Mouse (Mus musculus) MEL (cell line): ENCODE data around the gene Ccdc40.

Source experiments
- CTCF ChIP-seq, 3 experiments: IDR thresholded peaks in 2 of 3; conservative IDR thresholded peaks in 1 of 3; 2 replicates each; pipeline ENCODE4 v1.5.1; 2011 to 2012; ENCODE audit warnings: low read length in 3 of 3, low read depth in 2 of 3, mild to moderate bottlenecking in 2 of 3, improper control_type of control experiment in 1 of 3, inconsistent platforms in 1 of 3, mixed read lengths in 1 of 3, moderate library complexity in 1 of 3; ENCODE audit not compliant: control insufficient read depth in 1 of 3, insufficient read depth in 1 of 3, poor library complexity in 1 of 3, severe bottlenecking in 1 of 3
- POLR2AphosphoS2 ChIP-seq: IDR thresholded peaks from 2 replicates; pipeline ENCODE4 v1.6.1; 2011; ENCODE audit warnings: low read length, improper control_type of control experiment
- ZMIZ1 ChIP-seq: IDR thresholded peaks from 2 replicates; pipeline ENCODE4 v1.6.1; 2012; ENCODE audit warnings: low read depth, mild to moderate bottlenecking, inconsistent platforms, low read length, improper control_type of control experiment, moderate library complexity

- TF ChIP-seq CTCF (IDR thresholded peaks at IDR 0.05 in 2 of 3, conservative IDR thresholded peaks at IDR 0.05 in 1 of 3; ENCODE audit: control insufficient read depth in 1 of 3, insufficient read depth in 1 of 3, low read depth in 2 of 3, low read length in 3 of 3, poor library complexity in 1 of 3, severe bottlenecking in 1 of 3), result no peak
- no peak for TF ChIP-seq POLR2AphosphoS2
- TF ChIP-seq ZMIZ1, result no peak
These were observed 2.7 kb upstream of the Ccdc40 start for GRCm38 (mm10) chr11:119225634-119226033.
